Mouse (Mus musculus): Measurements from ENCODE around the gene Duoxa1. TPM values are rescaled to one million over a fixed set of nuclear protein-coding genes. Genes with fewer than 3 reads are reported as not detected.

Gene Duoxa1
- total RNA-seq, 2 experiments from 2014 or later: not detected

GRCm38 (mm10) chr2:122298596-122299490 is 14.7 kb downstream of the Duoxa1 start, which contains the start of gene Duoxa2:
Duoxa2 (plus strand) TSS chr2:122298900.
- no peak for DNase-seq (ENCODE audit: low spot score in 2 of 2)

DNA sequence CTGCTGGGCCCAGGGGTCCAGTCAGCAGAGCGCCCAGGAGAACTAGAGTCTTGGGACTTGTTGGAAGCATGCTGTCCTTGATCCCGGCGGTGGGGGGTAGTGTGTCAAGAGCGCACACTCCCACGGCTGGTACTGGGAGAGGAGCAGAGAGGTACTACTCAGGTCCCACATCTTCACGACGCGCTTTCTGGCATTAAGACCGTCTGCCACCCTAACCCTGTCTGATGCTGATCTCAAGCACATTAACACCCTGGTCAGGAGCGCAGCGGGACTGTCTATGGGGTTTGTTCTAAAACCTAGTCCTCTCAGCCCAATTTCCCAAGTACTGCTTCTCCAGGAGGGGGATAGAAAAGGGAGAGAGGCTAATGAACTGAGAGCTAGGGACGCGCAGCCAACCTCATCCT is 15.4 kb downstream of the Duoxa1 start, which contains the start of gene Duox2:
TSS of gene Duox2 (minus strand) at position 354 of the 404 bp plus-strand sequence.
- no peak for DNase-seq (ENCODE audit: low spot score in 2 of 2)

DNA sequence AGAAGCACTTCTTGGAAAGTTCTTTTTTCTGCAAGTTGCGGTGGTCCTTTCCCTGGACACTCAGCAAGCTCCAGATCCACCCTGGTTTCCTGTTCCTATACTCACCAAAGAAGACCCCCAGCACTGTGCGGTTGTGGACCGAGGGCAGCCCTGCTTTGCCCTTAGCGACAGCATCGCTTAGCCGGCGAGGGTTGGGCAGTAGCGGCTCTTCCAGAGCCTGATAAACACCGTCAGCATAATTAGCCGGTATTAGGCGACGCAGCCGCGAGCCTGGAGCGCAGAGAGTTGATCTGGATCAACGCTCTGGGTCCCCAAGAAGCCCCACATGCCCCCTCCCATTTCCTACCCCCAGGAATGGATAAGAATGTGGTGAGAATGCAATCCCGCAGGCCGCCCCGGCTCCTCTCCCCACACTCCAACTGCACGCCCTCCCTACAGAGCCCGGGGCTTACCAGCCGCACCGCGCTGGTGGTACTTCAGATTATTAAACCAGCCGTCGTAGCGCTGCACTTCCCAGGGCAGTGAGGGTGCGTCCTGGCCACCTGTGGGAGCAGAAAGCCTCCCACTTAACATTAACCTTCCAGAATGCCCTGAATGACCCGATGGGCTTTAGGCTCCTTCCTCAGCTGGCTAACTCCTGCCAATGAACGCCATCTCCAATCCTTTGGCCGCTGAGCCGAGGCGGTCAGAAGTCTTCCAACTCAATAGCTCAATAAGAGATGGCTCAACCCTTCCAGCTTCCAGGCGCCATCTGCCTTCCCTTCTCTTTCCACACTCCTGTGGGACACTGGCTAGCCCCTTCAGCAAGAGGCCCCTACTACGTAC is 16.0 kb downstream of the Duoxa1 start:
- DNase-seq (ENCODE audit: low spot score in 2 of 2): no peak

DNA sequence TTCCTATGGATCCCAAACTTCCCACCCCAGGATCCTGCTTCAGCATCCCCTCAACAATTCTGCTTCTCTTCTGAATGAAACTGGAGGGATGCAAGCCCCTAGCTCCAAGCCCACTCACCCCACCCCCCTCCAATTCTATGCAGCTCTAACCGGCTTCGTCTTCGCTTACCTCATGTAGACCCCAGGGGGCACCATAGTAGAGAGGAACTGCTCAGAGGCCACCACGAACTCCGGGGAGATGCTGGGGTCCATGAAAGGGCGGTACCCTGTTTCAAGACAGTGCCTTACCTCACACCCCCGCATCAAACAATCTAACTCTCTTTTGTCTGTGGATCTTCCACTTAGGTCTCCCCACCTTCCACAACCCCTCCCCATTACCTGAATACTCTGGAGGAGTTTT is 18.6 kb downstream of the Duoxa1 start:
- no peak for DNase-seq (ENCODE audit: low spot score in 2 of 2)

- DNase-seq (ENCODE audit: low spot score in 2 of 2): no peak
Measured at GRCm38 (mm10) chr2:122286137-122286536, 27.4 kb downstream of the Duoxa1 start.

DNA sequence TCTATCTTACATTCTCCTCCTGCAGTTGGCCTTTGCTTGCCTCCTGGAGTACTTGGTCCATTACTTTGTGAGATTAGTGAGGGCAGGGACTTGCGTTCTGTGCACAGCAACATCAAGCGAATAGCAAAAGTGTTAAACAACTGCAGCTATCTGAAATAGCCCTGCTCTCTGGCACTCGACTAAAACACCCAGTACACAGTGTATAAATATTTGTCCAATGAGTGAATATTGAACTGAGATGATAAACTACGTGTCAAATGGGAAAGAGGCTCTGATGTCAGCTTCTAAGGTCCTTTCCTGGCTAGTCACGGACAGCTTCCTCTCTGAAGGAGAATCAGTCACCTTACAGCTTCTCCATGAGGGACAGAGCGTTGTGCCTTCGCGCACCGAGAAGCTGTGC is 29.4 kb downstream of the Duoxa1 start:
- DNase-seq (ENCODE audit: low spot score in 2 of 2): no peak

DNA sequence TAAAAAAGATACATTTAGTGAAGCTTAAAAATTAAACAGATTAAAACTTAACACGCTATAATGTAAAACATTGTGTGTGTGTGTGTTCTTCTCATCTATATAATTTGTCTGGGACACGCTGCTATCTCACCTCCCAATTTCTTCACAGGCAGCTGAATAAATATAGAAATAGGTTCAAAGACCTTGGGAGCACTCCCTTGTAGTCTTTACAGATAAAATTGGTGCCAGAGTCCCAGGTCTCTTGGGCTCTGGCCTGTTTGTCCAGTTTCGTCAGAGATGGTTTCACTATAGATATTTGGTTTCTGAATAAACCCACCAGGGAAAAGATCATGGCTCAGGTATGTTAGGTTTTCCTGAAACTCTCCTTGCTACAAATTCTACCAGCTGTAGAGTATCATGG is 34.8 kb downstream of the Duoxa1 start:
- DNase-seq (ENCODE audit: low spot score in 2 of 2): no peak

GRCm38 (mm10) chr2:122266407-122267193 is 46.9 kb downstream of the Duoxa1 start:
- DNase-seq (ENCODE audit: low spot score in 2 of 2): no peak

DNA sequence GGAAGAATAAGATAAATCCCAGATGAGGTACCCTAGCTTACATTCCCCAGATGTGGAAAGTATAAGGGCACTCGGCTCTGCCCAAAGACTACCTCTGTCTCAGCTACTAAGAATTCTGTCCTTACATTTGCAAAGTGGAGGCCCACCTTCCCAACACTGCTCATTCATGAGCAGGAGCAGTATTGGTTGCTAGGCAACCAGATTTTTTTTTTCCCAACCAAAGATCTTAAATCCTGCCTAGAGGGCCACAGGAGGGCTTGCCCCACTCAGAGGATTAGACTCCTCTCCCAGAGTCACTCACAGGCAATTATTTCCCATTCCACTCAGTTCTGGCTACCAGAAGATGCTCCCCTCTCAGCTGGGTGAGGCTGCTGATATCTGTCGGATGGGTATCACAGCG is 48.8 kb downstream of the Duoxa1 start:
- peak in 1 of 2 experiments; percentile 15 for DNase-seq (ENCODE audit: low spot score in 2 of 2)

- no peak for DNase-seq (ENCODE audit: low spot score in 2 of 2)
Measured at GRCm38 (mm10) chr2:122260729-122261128, 52.8 kb downstream of the Duoxa1 start.

DNA sequence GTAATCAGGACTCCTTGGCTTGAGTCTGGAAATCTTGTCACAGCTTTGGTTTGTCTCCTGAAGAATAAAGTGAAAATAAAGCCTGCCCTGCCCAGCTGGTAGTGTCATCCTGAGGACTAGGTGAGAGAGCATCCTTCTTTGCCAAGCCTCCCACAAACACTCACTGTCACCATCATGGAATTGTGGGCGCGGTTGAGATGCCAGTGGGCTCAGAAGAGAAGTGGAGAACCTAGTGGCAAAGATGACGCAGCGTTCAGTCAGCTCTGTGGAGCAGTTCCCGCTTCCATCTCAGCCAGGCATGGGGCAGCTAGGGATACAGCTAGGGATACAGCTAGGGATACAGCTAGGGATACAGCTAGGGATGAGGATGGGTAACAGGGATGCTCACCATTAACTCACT is 57.5 kb downstream of the Duoxa1 start:
- DNase-seq (ENCODE audit: low spot score in 2 of 2): no peak

Other genes starting within 250 kb of the Duoxa1 start
- 10 to 100 TPM; 18.6 to 20.1 TPM for gene Spg11, start 195.3 kb downstream of the Duoxa1 start, total RNA-seq (2021)
- gene B2m, start 166.0 kb downstream of the Duoxa1 start, total RNA-seq (2021): 10 to 100 TPM; 71.5 to 82.4 TPM
- not detected for gene Trim69, start 153.0 kb downstream of the Duoxa1 start, total RNA-seq (2021)
- gene Patl2, start 127.5 kb downstream of the Duoxa1 start, total RNA-seq (2021): not detected
- not detected for gene Terb2, start 127.5 kb downstream of the Duoxa1 start, total RNA-seq (2021)
- gene Sord, start 79.0 kb downstream of the Duoxa1 start, total RNA-seq (2021): 10 to 100 TPM; 12.6 to 15.8 TPM
- under 1 TPM; 0.05 to 0.11 TPM for gene Duox2, start 15.3 kb downstream of the Duoxa1 start, total RNA-seq (2021)
- under 1 TPM in 1 of 2 experiments, not detected in 1; 0.20 TPM for gene Duoxa2, start 14.8 kb downstream of the Duoxa1 start, total RNA-seq (2021)
- under 1 TPM; 0.09 to 0.16 TPM for gene Duox1, start 1.9 kb upstream of the Duoxa1 start, total RNA-seq (2021)
- 10 to 100 TPM; 60.7 to 63.5 TPM for gene Shf, start 55.4 kb upstream of the Duoxa1 start, total RNA-seq (2021)
- gene Slc28a2, start 112.7 kb upstream of the Duoxa1 start, total RNA-seq (2021): under 1 TPM; 0.25 to 0.36 TPM
- gene Gm14085, start 171.2 kb upstream of the Duoxa1 start, total RNA-seq (2021): not detected

Data from layer of hippocampus, postnatal 10 days (tissue).